Mouse (Mus musculus) C2C12 (cell line): ENCODE measurements around the gene Mylk3.

Experiments
- CTCF ChIP-seq: IDR thresholded peaks from one replicate; pipeline ENCODE4 v1.5.1; 2011; ENCODE audit not compliant: control insufficient read depth, insufficient read depth, insufficient read length
- MAX ChIP-seq: IDR thresholded peaks from one replicate; pipeline ENCODE4 v1.6.1; 2011; ENCODE audit warnings: mild to moderate bottlenecking, control low read depth
- USF1 ChIP-seq: IDR thresholded peaks from one replicate; pipeline ENCODE4 v1.6.1; 2011; ENCODE audit warnings: low read depth, mild to moderate bottlenecking, control low read depth, moderate library complexity

DNA sequence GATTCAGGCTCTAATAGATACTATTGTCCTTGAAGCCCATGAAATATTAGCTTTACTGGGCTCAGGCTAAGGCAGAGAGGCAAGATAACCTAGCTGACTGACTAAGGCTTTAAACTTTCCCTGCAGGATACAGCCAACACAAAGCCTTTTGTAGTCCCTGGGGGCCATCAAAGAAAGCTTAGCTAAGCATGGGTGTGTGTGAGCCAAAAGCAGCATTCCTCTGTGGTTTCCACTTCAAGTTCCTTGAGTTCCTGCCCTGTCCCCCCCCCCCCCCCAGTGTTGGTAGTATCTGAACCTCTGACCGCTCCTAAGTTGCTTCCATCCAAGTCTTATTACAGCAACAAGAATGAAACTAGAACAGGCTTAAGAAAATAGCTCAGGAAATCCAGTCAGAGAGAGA is 56.6 kb downstream of the Mylk3 start:
- TF ChIP-seq MAX (no peak), CTCF (no peak), USF1 (no peak)
